Mouse (Mus musculus) cortical plate, adult 2 months (tissue): ENCODE results near the gene Timm17a. TPM values are rescaled to one million over a fixed set of nuclear protein-coding genes. Genes with fewer than 3 reads are reported as not detected.
A peak's percentile ranks its signal among the peaks of the same experiment; 100 is the strongest.

Source experiments
- H3K27ac ChIP-seq: fragments of 200-500 bp; 2 replicates; pipeline ENCODE4 v1.5.1; 2012; ENCODE audit warnings: low read length, control low read depth, inconsistent platforms; ENCODE audit not compliant: insufficient read depth
- H3K4me1 ChIP-seq: fragments of 200-500 bp; 2 replicates; pipeline ENCODE4 v1.6.1; 2011; ENCODE audit warnings: low read length; ENCODE audit not compliant: control insufficient read depth, insufficient read depth
- H3K4me3 ChIP-seq: fragments of 200-500 bp; 2 replicates; pipeline ENCODE4 v1.5.1; 2011; ENCODE audit warnings: mild to moderate bottlenecking, low read length, control low read depth; ENCODE audit not compliant: insufficient read depth
- CTCF ChIP-seq: fragments of 200-500 bp; IDR thresholded peaks from 2 replicates; pipeline ENCODE4 v1.5.1; 2011; ENCODE audit warnings: mild to moderate bottlenecking, control low read depth, low read length; ENCODE audit not compliant: insufficient read depth; ENCODE audit errors: extremely low read depth
- POLR2A ChIP-seq: fragments of 200-500 bp; IDR thresholded peaks from 2 replicates; pipeline ENCODE4 v1.6.1; 2011; ENCODE audit warnings: mild to moderate bottlenecking, low read length, control low read depth; ENCODE audit not compliant: insufficient read depth; ENCODE audit errors: extremely low read depth
- polyA plus RNA-seq: library from polyadenylated mRNA; depleted of rRNA; stranded (reverse); fragments of >200 nt; gene quantifications from 2 replicates; pipeline ENCODE4 v1.2.3, GENCODE M21; 2012

Gene Timm17a
- polyA plus RNA-seq, 1 experiment: 88.6 TPM

DNA sequence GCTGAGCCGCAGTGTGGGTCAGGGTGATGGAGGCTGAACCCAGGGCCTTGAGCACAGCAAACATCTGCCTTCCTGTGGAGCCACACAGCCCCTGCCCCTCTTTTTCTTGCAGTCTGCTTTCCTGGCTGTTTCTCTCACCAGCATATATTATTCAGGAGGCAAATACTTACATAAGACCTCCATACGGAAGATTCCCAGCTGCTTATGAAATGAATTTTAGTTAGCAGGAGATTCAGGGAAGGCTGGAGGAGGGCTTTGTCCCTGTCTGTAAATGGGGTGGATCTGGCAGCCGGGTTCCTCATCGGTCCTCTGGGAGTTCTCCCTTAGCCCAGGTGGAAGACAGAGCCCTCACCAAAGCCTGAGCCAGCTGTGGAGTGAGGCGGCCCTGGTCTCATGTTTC is 14.8 kb upstream of the Timm17a start:
- Histone ChIP-seq H3K27ac (no peak overlapping the region), H3K4me1 (peaks cover 3% of the 10 kb centered on the region; the same call in 1 of the 2 replicates), H3K4me3 (no peak overlapping the region)
- TF ChIP-seq CTCF: no peak
- no peak for TF ChIP-seq POLR2A

DNA sequence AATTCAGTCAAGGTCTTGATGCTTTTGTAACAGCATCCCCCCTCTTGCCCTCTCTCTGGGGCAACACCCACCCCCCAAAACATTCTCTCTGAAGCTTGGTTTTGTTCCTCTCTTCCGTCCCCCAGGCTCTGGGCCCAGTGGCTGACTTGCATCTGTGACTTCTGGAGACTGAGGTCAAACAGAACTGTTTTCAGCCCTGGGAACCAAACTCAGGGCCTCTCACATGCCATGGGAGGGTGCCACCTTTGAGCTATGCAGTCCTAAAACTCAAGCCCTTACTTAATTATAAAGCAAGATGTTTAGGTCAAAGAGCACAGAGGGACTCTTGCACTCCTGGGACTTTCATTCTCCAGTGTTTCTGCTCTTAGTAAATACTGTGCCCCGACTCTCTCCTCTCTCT is 12.4 kb upstream of the Timm17a start:
- H3K4me1 ChIP-seq: peaks cover 3% of the 10 kb centered on the region; the same call in 1 of the 2 replicates
- H3K4me3 ChIP-seq: no peak overlapping the region
- no peak overlapping the region for H3K27ac ChIP-seq
- TF ChIP-seq POLR2A (no peak), CTCF (no peak)

DNA sequence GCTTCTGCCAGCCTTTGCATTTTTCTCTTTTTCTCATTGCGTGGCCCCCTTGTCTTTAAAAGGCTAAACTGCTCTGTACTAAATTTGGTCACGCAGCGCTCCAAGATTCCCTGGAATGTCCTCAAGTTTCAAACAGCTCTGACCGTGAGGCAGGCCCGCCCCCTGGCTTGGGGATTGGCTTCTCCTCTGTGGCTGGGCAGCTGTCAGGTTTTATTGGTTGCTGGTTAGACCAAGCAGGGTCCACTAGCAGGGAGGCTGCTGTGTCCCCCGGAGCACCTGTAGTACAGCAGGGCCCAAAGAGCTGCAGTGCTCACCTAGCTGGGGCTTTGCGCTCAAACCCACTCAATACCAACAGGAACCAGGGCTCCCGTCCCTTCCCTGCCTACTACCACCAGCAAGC is 11.0 kb upstream of the Timm17a start, which contains the start of gene Lmod1:
Gene Lmod1, plus strand, starts transcription at position 237 of the 400 bp plus-strand sequence.
- H3K4me1 ChIP-seq: peaks cover 3% of the 10 kb centered on the region; the same call in 1 of the 2 replicates
- H3K27ac ChIP-seq: no peak within 1 kb of the TSS
- TF ChIP-seq POLR2A: no peak
- no peak for TF ChIP-seq CTCF
- H3K4me3 ChIP-seq: no peak within 1 kb of the TSS

- Histone ChIP-seq H3K4me1 (peaks cover 3% of the 10 kb centered on the region; the same call in 1 of the 2 replicates), H3K27ac (no peak overlapping the region)
- TF ChIP-seq POLR2A (no peak), CTCF (no peak)
These were observed 9.9 kb upstream of the Timm17a start for GRCm38 (mm10) chr1:135323367-135323901.

DNA sequence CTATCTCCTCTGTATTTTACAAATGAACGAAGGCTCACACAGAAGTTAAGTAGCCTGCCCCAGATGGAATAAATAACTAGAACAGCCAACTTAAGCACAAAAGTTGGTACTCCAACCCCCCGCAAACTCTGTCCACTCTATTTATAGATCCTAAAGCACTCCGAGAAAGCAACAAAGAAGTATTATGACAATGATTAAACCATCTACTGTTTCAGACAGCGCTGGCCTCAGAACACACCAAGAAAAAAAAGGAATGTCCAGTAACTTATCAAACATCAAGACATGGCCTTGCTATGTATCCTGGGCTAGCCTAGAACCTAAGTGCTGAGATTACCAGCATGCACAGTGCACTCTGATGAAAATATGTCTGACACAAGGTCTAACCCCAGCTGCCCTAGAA is 1.4 kb downstream of the Timm17a start:
- Histone ChIP-seq H3K4me1 (peaks cover 3% of the 10 kb centered on the region), H3K4me3 (peak overlapping the region; percentile 90; the same call in 1 of the 2 replicates), H3K27ac (no peak overlapping the region)
- TF ChIP-seq POLR2A: no peak
- TF ChIP-seq CTCF: no peak

More at GRCm38 (mm10) chr1:135323367-135323901, 9.9 kb upstream of the Timm17a start:
- no peak overlapping the region for H3K4me3 ChIP-seq

DNA sequence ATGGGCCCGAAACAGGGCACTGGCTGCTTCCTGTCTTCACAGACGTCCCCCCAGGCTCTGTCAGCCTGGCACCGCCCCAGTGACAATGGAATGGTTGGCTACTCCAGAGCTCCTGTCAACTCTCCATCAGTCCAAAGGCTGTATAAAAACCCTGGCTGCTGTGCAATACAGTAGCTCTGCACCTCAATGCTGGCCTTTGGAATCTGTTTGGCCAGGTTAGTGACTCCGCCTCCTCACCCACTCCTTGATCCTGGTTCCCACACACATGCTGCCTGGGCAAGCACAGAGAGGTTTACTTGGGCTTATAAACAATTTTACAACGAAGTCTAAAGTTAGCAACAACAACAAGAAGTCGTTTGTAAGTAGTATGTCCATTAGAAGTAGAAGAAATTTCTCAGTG is 2.2 kb downstream of the Timm17a start:
- no peak overlapping the region for H3K4me3 ChIP-seq
- peaks cover 3% of the 10 kb centered on the region for H3K4me1 ChIP-seq
- TF ChIP-seq POLR2A: no peak
- no peak overlapping the region for H3K27ac ChIP-seq

- TF ChIP-seq POLR2A: no peak
- TF ChIP-seq CTCF: no peak
- no peak overlapping the region for H3K4me3 ChIP-seq
These were observed 22.7 kb downstream of the Timm17a start for GRCm38 (mm10) chr1:135290908-135291307.

GRCm38 (mm10) chr1:135286311-135286710 is 27.3 kb downstream of the Timm17a start:
- Histone ChIP-seq H3K27ac (no peak overlapping the region), H3K4me3 (no peak overlapping the region), H3K4me1 (no peaks in the 10 kb centered on the region; the same call in 1 of the 2 replicates)
- no peak for TF ChIP-seq POLR2A
- TF ChIP-seq CTCF: no peak

More at GRCm38 (mm10) chr1:135290908-135291307, 22.7 kb downstream of the Timm17a start:
- Histone ChIP-seq H3K4me1 (no peaks in the 10 kb centered on the region), H3K27ac (no peak overlapping the region)

DNA sequence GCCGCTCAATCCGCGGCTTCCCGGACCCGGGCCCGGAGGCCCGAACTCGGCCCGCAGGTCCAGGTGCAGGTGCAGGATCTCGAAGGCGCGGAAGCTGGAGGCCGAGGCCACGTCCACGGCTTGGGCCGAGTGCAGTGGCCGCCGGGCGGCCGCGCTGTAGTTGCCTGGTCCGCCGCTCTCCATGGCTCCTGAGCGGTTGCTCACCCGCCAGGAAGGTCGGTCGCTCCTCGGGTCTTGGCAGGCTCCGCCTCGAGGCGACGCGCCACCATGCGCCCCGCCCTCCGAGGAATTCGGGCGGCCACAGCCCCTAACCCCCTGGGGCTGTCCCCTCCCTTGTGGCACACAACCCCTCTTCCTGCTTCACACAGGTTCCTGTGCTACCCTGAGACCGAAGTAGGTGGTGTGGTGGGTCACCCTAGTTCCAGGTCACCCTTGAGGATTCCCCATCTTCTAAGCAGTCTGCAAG is 29.7 kb downstream of the Timm17a start, which contains the start of gene Rnpep:
Gene Rnpep, minus strand, starts transcription at position 259 of the 466 bp plus-strand sequence.
- Histone ChIP-seq H3K27ac (peak within 1 kb of the TSS; percentile 93), H3K4me3 (peak within 1 kb of the TSS; percentile 49), H3K4me1 (no peaks in the 10 kb centered on the region; the same call in 1 of the 2 replicates)
- peak; percentile 51; the same call in 1 of the 2 replicates for TF ChIP-seq POLR2A
- TF ChIP-seq CTCF: no peak

GRCm38 (mm10) chr1:135283287-135283825 is 30.2 kb downstream of the Timm17a start:
- Histone ChIP-seq H3K27ac (peak overlapping the region; percentile 93), H3K4me3 (peak overlapping the region; percentile 49), H3K4me1 (no peaks in the 10 kb centered on the region; the same call in 1 of the 2 replicates)
- no peak for TF ChIP-seq CTCF
- no peak for TF ChIP-seq POLR2A
